Mouse (Mus musculus) right cerebral cortex, postnatal 10 days (tissue): Measurements from ENCODE around the gene Nkx2-1.
A peak's percentile ranks its signal among the peaks of the same experiment; 100 is the strongest.
"Not testable (repeated sequence)": the region's sequence is repeated elsewhere in the genome, so short reads cannot be mapped to it uniquely, and the experiment has no call there.

Experiments used
- DNase-seq, 2 experiments: peaks; one replicate each; pipeline ENCODE4 v3.0.0; 2021; ENCODE audit warnings: low spot score in 2 of 2

The Nkx2-1 gene

GRCm38 (mm10) chr12:56536884-56537265 is at the start of gene Nkx2-1:
Gene Nkx2-1, minus strand, starts transcription at chr12:56536908.
- no peak for DNase-seq

DNA sequence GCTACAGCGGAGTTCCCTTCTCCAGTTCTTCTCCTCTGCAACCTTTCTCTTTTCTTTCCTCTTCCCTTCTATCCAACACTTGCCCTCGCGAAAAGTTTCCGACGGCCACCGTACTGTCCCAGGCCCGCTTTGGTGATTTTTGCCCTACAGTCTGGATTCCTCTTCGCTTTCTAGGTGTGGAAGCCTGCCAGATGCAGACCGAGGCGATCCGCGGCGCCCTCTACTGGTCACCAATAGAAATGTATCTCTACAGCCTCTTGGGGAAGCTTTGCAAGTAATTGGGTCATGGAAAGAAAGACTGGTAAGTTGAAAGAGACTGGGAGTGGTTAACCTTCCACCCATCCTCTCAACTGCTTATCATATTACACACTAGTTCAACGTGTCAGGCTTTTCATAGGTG is 4.4 kb upstream of the Nkx2-1 start:
- DNase-seq, result peak; percentile 72 to 83

DNA sequence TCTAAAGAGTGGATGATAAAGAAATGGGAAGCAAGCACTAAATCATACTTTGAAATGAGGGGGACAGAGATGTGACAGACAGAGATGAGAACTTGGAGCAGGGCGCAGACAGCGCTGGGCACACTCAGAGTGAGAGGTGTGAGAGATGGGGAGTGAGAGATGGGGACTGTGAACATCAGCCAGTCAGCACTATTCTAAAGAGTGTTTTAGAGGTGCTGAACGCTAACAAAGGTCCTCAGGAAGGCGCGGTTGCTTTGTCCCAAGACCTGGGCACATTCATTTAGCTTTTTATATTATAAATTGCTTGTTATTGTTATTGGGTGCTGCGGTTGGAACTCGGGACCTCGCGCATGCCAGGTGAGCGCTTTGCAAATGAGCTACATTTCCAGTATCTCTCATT is 3.9 kb upstream of the Nkx2-1 start:
- DNase-seq, result no peak

- no peak for DNase-seq
These were observed 1.9 kb upstream of the Nkx2-1 start for GRCm38 (mm10) chr12:56538601-56539000.

GRCm38 (mm10) chr12:56537931-56538330 is 1.2 kb upstream of the Nkx2-1 start:
- no peak for DNase-seq

GRCm38 (mm10) chr12:56537342-56537741 is 634 bp upstream of the Nkx2-1 start:
- DNase-seq, result no peak

GRCm38 (mm10) chr12:56536174-56536883 is 379 bp downstream of the Nkx2-1 start:
- DNase-seq, result no peak

DNA sequence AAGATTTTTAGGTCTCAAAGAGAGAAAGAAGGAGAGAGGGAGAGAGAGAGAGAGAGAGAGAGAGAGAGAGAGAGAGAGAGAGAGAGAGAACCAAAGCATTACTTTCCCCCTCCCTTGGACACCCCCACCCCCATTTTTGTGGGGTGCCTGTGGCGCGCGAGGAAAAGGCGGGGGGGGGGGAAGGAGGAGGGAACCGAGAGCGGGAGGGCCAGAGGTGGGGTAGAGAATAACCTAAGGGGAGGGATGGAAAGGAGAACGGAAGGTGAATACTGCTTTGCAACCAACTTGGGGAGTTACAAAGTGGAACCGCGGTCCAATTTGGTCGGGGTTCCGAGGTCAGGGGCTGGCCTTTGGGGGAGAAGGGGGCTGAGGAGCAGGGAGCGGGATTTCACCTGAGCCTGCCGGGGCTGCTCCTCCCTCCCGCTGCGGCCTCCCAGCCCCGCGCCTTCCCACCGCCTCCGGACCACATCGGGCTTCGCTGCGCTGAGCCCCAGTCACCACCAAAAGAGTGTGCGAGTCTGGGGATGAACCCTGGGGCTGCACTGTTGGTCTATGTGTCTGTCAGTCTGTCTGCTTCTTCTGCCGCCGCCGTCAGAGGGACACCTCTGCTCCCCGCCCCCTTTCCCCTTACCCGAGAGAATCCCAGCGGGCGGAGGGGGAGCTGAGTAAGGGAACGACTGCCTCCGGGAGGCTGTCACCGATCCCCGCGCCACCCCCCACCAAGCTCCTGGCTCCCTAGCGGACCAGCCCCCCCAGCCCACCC is 1.1 kb downstream of the Nkx2-1 start:
- DNase-seq, result no peak

GRCm38 (mm10) chr12:56534651-56535326 is 1.9 kb downstream of the Nkx2-1 start:
- no peak for DNase-seq

DNA sequence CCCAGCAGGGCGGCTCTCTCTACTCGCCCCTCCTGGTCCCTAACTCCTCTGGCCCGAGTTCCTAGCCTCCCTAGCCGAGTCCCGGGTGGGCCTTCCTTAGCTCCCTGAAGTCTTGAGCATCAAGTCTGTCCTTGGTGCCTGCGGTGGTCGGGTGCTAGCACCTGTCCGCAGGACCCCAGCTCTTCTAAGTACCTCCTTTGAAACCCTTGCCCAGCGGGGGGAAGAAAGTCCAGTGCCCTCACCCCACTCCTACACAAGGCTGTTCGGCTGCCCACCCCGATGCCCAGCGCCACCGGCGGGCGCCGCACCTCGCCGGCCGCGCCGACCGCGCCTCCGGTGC is 2.4 kb downstream of the Nkx2-1 start:
- DNase-seq, result no peak

- no peak for DNase-seq
These were observed 3.0 kb downstream of the Nkx2-1 start for GRCm38 (mm10) chr12:56533501-56534310.

DNA sequence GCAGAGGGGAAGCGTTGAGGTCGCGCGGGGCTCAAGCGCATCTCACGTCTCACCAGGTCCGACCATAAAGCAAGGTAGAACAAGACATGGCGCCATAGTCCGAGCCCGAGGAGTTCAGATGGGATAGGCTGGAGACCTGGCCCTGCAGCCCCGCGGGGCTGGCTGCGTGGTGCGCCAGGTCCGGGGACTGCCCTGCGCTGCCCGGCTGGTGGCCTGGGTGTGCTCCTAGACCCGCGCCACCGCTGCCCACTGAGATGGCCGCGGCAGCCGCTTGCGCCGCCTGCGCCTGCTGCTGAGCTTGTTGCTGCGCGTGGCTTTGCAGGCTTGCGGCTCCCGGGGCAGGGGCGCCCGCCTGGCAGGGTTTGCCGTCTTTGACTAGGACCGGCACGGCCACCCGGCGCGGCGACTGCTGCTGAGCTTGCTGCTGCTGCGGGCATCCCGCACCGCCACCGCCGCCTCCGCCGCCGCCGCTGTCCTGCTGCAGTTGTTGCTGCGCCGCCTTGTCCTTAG is 3.7 kb downstream of the Nkx2-1 start:
- no peak for DNase-seq

GRCm38 (mm10) chr12:56532142-56532541 is 4.6 kb downstream of the Nkx2-1 start:
- DNase-seq, result no peak

DNA sequence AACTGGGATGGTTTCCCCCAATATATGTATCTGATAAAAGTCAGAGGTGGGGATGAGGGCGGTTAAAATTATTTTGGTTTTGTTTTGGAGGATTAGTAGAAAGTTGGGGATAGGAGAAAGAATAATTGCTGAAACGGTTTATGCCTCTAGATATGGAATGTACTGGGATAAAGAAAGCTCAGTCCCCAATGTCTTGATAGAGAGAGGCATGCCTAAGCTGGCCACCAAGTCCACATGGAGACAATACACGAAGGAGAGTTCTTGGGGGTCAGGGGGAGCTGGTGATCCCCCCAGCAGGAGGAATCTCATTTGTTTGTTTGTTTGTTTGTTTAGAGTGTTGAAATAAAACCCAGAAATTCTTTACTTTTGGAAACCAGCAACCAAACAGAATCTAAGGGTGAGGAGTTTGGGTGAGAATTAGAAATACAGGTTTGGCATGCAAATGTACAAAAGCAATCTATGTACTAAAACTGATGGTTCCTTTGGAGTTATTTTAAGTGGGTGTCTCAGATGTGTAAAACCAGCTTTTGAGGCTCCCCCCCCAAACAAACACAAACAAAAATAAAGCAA is 5.6 kb downstream of the Nkx2-1 start:
- no peak for DNase-seq

GRCm38 (mm10) chr12:56529931-56530330 is 6.8 kb downstream of the Nkx2-1 start:
- no peak for DNase-seq

DNA sequence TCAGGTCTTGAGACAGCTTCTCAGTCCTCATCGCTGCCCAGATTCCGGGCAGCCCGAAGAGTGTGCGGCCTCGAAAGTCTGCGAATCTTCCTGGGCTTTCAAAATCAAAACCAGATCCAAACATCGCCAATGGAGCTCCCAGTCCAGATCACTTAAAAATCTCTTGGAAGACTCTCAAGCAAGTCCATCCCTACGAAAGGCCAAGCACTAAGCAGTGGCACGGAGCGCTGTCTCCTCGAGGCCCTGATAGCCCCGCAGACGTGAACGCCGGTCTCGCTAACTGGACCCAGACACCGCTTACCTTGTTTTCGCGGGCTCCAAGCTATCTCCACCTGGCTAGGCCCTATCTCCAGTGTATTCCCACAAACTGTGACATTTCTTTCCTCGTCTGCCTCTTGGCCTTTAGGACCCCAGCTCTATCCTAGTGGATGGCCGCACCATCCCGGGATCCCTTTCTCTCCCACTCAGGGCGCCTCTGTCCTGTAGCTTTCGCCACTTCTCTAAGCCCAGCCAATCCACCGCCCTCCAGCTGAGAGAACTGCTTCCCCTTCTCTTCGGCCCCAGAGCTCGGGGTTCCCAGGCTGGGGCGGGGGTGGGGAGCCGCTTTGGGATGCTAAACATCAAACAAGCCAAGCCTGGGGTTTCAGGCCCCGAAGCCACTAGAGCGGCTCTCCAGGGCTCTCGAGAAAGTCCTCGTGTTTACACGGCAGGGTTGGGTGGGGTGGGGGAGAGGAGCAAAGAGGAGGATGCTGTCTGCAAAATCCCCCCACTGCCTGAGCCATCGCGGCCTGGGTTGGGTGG is 7.6 kb downstream of the Nkx2-1 start:
- no peak for DNase-seq

DNA sequence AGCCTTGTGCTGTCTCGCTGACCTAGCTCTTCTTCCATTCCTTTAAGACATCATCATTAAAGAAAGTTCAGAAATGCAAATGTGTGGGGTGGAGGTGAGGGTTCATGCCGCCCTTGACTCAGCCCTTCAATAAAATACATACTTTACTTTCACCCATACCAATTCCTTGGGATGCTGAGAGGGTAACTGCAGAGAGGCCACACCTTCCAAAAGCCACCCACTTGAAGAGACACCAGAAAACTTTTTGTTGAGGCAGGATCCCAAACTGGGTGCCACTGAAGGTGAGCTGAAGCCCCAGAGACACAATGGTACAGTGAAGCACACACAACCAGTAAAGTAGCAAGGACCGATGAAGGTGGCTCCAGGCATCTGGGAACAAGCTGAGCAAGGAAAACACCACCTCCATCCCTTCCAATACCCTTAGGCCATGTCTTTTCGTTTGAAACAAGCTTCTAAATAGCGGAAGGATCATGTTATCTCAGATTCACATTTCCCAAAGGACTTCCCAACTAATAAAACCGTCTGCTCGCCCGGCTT is 8.6 kb downstream of the Nkx2-1 start:
- no peak for DNase-seq

DNA sequence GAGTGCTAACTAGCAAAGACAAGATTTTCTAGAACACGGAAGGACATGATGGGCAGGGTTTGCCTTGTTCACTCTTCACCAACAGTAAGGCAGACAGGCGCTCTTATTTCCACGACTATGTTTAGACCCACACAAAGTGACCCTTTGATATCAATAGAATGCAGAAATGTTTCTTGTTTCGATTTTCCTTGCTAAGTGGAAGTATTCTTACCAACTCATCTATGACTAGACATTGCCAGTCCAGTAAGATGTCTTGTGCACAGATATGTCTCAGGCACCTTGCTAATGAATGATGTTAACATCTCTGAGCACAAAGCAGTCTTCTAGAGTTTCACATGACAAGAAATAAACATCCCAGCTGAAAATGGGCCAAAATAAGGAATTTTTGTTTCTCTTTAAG is 9.6 kb downstream of the Nkx2-1 start:
- no peak for DNase-seq

- not testable (repeated sequence) for DNase-seq
These were observed 11.4 kb downstream of the Nkx2-1 start for GRCm38 (mm10) chr12:56525219-56525797.

DNA sequence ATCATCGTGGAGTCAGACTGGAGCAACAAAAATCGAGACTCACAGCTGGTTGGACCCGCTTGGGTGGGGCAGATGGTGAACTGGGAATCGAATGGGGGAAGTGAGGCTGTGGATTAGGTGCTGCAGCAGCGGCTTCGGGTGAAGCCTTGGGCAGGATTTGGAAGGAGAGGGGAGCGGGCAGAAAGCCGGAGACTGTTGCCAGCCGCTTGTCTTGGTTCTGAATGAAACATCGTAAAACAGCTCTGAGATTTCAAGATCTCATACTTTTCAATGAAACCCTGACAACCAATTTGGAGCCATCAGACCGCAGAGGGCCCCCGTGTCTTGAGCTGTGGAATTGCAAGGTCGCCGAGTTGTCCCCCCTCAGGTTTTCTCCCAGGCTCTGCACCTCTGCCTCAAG is 12.5 kb downstream of the Nkx2-1 start:
- DNase-seq, result no peak
